Mouse (Mus musculus) fibroblast of lung, adult 2 months (primary cell): ENCODE data around the gene Tab2.
"Not testable (repeated sequence)": the region's sequence is repeated elsewhere in the genome, so short reads cannot be mapped to it uniquely, and the experiment has no call there.

Experiments used
- DNase-seq: peaks from one replicate; pipeline ENCODE4 v3.0.0-alpha.2; 2011; ENCODE audit warnings: low read depth

Tab2 gene

GRCm38 (mm10) chr10:7888256-7888868 lies 67.7 kb downstream of the Tab2 start:
- no peak for DNase-seq

DNA sequence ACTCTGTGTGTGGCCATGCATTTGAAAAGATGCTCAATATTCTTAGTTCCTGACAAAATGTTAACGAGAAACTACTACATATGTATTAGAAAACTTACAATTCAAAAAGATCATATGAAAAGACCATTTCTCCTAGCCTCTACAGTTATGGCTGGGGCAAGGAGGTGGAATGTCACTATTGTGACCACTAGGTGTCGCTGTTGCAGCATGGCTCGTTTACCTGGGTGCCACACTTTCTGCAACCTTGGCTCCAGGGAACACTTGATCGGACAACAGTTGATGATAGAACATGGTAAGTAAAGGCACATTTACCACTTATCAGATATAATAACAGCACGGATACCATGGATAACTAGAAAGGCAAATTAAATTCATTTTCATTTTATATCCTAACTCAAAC lies 72.5 kb downstream of the Tab2 start:
- DNase-seq, result no peak

DNA sequence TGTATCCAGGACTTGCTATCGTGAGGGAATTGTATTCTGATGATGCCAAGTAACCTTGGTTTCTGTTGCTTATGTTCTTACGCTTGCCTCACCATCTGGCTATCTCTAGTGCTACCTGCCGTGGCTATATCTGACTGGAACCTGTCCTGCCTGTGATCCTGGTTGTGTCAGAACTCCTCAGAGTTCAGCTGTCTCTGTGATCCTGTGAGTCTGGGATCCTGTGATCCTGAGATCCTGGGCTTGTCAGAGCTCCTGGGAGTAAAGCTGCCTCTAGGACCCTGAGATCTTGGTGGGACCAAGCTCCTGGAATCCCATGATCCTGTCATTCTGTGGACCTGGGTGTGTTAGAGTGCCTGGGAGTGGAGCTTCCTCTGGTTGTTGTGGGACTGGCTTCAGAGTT lies 74.1 kb downstream of the Tab2 start:
- DNase-seq, result no peak

GRCm38 (mm10) chr10:7880283-7880682 lies 75.7 kb downstream of the Tab2 start:
- DNase-seq, result not testable (repeated sequence)

- no peak for DNase-seq
Measured at GRCm38 (mm10) chr10:7874194-7874593, 81.8 kb downstream of the Tab2 start.

DNA sequence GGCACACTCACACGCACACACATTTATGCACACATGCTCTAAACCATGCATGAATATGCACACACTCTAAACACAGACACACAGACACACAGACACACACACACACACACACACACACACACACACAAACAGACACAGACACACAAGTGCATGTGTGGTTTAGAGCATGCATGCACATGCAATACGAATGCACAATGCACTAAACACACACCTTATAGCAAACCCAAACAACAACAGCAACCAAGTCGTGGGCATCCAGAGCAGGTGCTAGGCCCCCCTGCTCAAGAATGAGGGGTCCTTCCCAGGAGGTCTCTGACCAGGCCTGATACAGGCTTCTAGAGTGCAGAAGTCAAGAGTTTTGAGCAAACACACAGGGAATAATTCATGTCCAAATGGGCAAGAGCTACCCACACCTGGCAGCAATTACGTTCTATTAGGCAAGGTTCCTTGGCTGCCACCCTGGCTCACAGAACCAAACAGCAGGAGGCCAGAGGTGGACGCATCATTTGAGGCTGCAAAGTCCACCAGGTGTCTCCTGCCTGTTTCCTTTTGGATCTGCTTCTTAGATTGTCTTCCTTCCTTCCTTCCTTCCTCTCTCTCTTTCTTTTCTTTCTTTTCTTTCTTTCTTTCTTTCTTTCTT lies 84.5 kb downstream of the Tab2 start:
- DNase-seq, result no peak

GRCm38 (mm10) chr10:7870571-7871315 lies 85.3 kb downstream of the Tab2 start:
- peak; percentile 46 for DNase-seq

- no peak for DNase-seq
Measured at GRCm38 (mm10) chr10:7869746-7870145, 86.3 kb downstream of the Tab2 start.

GRCm38 (mm10) chr10:7867666-7868030 lies 88.4 kb downstream of the Tab2 start:
- DNase-seq, result no peak

GRCm38 (mm10) chr10:7866762-7867665 lies 89.0 kb downstream of the Tab2 start:
- no peak for DNase-seq

- DNase-seq, result no peak
Measured at GRCm38 (mm10) chr10:7864806-7865205, 91.2 kb downstream of the Tab2 start.

GRCm38 (mm10) chr10:7864184-7864583 lies 91.8 kb downstream of the Tab2 start:
- DNase-seq, result no peak

GRCm38 (mm10) chr10:7863411-7863810 lies 92.6 kb downstream of the Tab2 start:
- DNase-seq, result no peak

DNA sequence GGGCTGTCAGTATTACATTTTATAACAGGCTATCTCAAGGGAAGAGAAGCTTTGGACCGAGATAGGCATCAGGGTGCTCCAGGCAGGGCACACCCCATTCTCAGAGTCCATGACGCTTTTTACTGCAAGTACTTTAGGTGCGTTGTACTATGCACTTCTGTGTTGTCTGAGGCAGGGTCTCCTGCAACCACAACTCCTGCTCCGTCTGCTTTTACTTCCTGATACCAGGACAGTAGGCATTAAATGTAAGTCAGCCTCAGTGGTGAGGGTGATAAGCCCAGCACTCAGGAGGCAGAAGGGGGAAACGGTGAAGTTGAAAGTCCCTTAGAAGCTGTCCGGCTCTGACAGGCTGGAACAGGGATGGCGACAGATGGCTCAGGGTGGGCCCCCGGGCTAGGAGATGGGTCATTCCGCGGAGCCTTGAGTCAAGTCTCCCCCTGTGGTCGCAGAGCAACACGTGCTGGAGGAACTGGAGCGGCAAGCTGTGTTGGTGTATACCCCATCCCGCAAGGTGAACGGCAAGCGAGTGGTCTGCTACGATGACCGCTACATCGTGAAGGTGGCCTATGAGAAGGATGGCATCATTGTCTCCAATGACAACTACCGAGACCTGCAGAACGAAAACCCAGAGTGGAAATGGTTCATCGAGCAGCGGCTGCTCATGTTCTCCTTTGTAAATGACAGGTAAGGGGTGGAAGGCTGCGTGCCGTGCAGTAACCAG lies 93.9 kb downstream of the Tab2 start:
- no peak for DNase-seq

DNA sequence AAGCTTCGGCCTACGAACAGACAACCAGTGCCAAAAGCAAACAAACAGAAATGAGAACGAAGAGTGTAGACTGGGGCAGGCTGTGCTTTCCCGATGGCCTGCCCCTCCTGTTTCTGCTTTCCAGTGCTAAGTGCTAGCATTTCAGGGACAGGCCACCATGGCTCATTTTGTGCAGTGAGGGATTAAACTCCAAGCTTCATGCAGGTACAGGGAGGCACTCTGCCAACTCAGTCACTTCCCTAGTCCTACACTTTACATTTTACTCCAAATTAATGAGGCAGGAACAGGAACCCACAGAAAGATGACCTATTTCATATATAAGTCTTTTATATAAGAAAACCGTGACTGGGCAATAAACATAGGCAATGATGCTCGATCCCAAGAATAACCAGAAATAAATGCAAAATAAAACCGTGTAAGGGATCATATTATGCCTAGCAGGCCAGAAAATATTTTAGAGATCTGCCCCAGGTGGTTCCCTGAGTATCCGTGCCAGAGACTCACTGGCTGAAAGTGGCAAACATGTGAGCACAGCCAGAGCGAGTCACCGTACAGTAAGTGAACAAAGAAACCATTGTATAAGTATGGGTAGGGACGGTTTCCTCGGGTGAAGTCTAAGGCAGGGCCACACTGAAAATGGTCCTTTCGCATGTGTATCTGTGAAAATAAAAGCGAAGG lies 94.6 kb downstream of the Tab2 start:
- DNase-seq, result peak; percentile 55

DNA sequence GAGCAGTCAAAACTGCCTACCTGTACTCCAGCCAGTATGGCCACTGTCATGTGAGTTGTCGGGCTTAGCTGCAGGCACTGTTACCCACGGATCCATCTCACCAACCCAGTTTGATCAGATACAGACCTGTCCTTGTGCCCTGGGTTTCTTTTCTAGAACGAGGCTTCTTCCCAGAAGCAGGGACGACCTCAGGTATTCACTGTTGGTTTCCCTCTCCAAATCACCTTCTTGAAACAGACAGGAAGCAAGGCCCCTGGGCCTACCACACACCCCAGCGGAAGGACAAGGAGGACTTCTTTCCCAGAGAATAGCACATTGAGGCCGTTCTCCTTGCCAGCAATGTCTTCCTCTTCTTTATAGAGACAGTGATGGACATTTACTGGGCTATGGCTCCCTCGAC lies 95.5 kb downstream of the Tab2 start:
- DNase-seq, result no peak
